Mouse (Mus musculus) fat pad, adult 2 months (tissue): Measurements from ENCODE around the gene Tns1.

ENCODE experiments used
- DNase-seq: peaks from one replicate; pipeline ENCODE4 v3.0.0-alpha.2; 2011; ENCODE audit warnings: low read depth, low spot score; ENCODE audit errors: extremely low read depth

Tns1 gene

GRCm38 (mm10) chr1:74060046-74060445 lies 64.2 kb downstream of the Tns1 start:
- DNase-seq = no peak

DNA sequence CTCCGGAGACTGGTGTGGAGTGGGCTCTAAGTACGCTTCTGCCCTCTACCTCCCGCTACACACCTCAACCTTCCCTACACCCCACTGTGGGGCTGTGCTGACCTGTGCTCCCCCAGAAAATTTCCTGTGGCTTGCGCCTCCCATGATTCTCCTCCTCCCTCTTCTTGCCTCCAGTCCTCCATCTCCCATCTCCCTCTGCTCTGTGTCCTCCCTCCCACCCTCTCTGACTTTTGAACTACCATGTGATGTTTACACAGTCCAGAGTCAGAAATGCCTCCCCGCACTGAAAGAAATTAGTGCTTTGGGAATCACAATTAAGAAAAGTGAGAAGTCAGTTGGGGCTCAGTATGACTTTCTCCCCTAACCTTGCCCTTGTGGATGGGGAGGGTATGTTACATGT lies 64.7 kb downstream of the Tns1 start:
- no peak for DNase-seq

- DNase-seq = no peak
These were observed 65.5 kb downstream of the Tns1 start for GRCm38 (mm10) chr1:74058771-74059170.

- no peak for DNase-seq
These were observed 65.9 kb downstream of the Tns1 start for GRCm38 (mm10) chr1:74058309-74058708.

GRCm38 (mm10) chr1:74057501-74057900 lies 66.7 kb downstream of the Tns1 start:
- no peak for DNase-seq

DNA sequence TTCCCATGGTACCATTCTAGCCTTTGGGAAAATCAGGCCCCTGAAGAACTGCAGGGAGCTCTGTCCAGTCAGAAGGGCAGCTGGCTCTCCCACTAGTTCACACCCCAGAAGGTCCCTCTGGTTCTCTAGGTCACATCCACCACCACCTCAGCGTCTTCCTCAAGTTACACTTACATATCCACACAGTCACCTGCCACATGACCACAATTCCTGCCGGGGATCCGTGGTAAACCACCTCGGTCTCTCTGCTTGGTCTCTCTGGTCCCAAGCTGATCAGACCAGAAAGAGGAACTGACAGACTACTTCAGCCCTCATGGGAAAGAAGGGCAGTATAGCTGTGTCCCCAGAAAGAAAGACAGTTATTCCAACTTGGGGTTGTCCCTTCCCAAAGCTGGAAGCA lies 68.7 kb downstream of the Tns1 start:
- DNase-seq = no peak

- no peak for DNase-seq
These were observed 69.8 kb downstream of the Tns1 start for GRCm38 (mm10) chr1:74054471-74054870.

DNA sequence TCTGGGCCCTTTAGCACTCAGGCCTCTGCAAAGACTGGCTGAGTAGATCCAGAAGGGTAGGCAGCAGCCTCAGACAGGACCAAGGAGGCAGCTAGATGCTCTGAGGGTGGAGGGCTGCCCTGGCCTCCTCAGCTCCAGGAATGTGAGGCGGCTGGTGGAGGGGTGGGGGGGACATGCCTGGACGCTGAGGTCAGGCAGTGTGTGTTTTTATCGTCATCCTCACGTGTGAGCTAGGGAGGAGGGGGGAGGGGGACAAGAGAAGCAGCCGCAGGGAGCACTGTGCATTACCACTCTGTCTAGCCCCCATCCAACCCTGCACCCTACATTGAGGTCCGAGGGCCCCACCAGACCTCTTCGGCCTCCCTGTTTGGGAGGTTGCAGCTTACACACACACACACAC lies 70.2 kb downstream of the Tns1 start:
- no peak for DNase-seq

DNA sequence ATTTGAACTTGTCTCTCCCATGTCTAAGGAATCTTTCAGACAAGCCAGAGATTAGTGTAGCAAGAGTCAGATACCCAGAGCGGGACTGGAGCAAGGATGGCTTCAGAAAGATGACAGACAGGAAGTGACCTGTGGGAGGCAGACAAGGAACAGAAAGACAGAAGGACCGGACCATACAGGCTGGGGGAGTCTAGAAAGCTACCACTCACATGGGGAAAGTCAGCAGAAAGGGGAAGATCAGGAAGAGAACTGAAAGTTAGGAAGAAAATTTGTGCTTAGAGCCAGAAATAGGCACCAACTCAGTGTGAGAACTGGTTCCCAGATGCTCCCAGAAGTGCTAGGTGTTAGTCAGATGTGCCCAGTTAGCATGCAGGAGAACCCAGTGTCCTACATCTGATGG lies 71.2 kb downstream of the Tns1 start:
- DNase-seq = no peak

GRCm38 (mm10) chr1:74051349-74051748 lies 72.9 kb downstream of the Tns1 start:
- no peak for DNase-seq

DNA sequence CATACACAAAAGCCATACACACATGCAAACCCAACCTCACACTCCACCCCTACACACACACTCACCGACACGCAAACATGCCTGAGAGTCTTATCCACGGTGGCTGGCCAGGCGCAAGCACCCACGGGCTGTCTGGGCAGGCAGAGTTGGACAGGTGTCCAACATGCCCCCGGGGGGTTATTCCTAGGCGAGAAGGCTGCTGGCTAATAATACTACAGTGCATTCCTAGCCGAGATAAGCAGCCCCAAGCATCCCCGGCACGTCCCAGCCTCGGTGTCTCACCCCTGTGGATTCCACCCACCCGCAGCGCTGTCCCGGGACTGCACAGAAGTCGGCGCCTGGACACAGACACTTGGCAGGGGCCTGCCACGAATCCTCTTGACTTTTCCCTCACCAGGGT lies 74.8 kb downstream of the Tns1 start:
- DNase-seq = no peak

DNA sequence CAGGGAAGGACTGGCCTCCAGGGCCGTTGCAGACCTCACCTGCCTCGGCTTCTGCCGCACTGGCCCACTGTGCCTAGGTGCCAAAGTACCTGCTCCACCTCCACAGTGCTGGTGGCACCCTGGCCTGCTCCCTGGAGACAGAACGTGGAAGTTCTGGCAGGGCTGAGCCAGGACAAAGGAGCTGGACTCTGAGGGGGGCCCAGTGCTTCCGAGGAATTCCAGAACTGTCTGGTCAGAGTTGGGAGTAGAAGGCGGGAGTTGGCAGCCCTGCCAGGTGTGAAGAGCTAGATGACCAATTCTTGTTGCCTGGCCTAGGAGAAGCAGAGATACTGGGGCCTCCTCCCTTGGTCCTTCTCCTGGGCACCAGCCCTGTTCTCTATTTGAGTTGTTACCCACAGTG lies 76.5 kb downstream of the Tns1 start:
- no peak for DNase-seq

DNA sequence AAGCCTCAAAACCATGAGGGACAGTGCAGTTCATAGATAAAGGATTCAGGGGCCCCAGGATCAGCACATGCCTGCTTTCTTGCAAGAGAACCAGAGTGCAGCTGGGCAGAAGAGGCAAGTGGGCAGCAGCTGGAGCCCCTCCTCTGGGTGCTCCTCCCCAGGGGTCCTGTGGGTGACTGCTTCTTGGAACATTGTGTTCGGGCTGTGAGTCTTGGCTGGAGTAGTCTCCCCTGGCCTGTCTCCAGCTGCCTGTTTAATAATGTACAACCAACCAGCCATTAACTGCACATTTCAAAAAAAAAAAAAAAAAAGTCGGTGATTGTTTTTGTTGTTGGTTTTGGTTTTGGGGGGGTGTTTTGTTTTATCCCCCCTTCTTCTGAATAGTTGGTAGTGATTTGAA lies 76.9 kb downstream of the Tns1 start:
- DNase-seq = no peak

- DNase-seq = no peak
These were observed 79.2 kb downstream of the Tns1 start for GRCm38 (mm10) chr1:74045034-74045433.

DNA sequence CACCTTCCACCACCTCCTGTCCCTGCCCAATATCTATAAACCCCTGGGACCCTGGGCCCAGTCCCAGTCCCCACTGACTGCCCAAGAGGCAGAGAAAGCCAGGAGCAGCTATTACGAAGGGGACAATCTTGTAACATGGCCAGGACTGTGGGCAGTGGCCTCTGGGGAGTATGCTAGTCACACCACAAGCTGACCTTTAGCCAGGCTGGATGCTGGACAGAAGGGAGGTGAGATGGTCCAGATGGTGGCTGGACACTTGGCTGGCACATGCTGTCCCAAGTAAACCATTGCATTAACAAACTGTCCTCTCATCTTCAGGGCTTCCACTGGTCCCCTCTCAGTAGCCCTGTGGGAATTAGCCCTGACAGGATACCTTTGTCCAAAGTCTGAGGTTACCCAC lies 79.8 kb downstream of the Tns1 start:
- DNase-seq = no peak

DNA sequence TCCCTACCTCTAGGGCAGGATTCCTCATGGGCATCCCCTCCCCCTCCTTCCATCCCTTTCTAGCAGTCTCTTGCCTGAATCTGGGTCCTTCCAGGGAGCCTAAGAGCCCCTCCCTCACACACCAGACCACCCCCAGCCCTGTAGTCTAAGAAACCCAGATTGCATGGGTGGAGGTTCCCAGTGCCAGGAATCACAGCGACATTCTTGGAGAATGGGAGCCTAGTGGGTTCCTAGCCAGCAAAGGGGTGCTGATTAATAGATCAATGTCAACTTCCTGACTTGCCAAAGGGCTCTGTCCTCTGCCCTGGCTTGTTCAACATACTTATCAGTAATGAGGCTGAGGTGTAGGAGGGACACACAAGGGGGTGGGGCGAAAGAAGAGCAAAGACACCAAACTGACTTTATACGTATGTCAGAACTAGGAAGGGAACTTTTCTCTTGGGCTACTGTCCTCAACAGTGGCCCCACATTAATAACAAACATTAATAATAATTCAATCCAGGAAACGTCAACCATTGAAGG lies 80.6 kb downstream of the Tns1 start:
- no peak for DNase-seq

- DNase-seq = no peak
These were observed 81.4 kb downstream of the Tns1 start for GRCm38 (mm10) chr1:74042711-74043467.

DNA sequence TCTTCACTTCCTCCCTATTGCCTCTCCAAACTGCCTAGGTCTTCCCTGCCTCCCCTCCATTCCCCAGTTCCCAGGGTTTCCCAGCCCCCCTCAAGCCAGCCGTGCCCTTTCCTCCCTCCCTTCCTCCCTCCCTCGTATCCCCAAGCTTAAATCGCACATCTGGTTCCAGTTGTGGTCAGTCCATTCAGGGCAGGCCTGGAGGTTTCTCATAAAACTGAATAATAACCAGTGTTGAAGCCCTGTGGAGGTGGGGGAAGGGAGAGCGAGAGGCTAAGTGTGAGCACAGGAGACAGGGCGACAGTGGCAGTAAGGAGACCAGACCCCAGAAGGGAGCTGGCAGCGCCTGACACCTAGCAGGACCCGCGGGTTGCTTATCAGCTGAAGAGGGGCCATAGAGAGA lies 82.6 kb downstream of the Tns1 start:
- no peak for DNase-seq

DNA sequence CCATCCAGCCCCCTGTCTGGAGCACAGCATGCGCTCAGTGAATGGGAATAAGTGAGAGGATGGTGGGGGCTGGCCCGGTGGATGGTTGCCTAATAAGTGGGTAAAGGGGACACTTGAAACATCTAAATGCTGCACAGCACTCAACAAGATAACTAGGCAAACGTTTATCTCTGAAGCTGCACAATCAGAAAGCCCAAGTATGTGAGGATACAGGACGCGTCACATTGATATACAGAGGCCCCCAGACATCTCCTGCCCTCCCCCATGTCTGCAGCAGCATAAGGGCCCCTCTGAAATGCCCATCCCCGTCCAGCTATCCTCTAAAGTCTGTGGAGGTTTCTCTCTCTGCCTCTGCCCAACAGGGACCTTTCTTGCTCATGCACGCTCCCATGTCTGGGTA lies 83.1 kb downstream of the Tns1 start:
- DNase-seq = no peak

GRCm38 (mm10) chr1:74036560-74037390 lies 87.5 kb downstream of the Tns1 start:
- DNase-seq = no peak

GRCm38 (mm10) chr1:74035912-74036489 lies 88.2 kb downstream of the Tns1 start:
- DNase-seq = no peak

- DNase-seq = no peak
These were observed 88.8 kb downstream of the Tns1 start for GRCm38 (mm10) chr1:74035487-74035886.
